Mouse (Mus musculus) thymus, adult 2 months (tissue): ENCODE measurements around the gene Prap1.

Source experiments
- CTCF ChIP-seq: fragments of 200-500 bp; IDR thresholded peaks from 2 replicates; pipeline ENCODE4 v1.5.1; 2012; ENCODE audit warnings: mild to moderate bottlenecking, control low read depth, low read length, moderate library complexity, borderline replicate concordance; ENCODE audit not compliant: control insufficient read depth, poor library complexity, insufficient read depth; ENCODE audit errors: extremely low read depth
- POLR2A ChIP-seq: fragments of 200-500 bp; IDR thresholded peaks from 2 replicates; pipeline ENCODE4 v1.6.1; 2012; ENCODE audit warnings: mild to moderate bottlenecking, low read length, control low read depth, moderate library complexity; ENCODE audit not compliant: control insufficient read depth, poor library complexity, insufficient read depth; ENCODE audit errors: extremely low read depth

GRCm38 (mm10) chr7:140077698-140078097 is 15.5 kb upstream of the Prap1 start:
- no peak for TF ChIP-seq CTCF
- no peak for TF ChIP-seq POLR2A
